Mouse (Mus musculus) MEL (cell line): ENCODE measurements around the gene Fbxo2. TPM values are rescaled to one million over a fixed set of nuclear protein-coding genes. Genes with fewer than 3 reads are reported as not detected.

Experiments used
- DNase-seq: peaks from one replicate; pipeline ENCODE4 v3.0.0; 2011; ENCODE audit warnings: low read depth, low spot score
- H3K27ac ChIP-seq: 2 replicates; pipeline ENCODE4 v1.5.1; 2012; ENCODE audit warnings: low read depth, mild to moderate bottlenecking, control low read depth, low read length, moderate library complexity; ENCODE audit not compliant: control insufficient read depth
- H3K27me3 ChIP-seq, 2 experiments: fragments of 150-350 bp in 1 of 2; sonication (generic) in 1 of 2; 2 replicates each; pipeline ENCODE4 v1.6.1; 2012; ENCODE audit warnings: low read length in 2 of 2, mild to moderate bottlenecking in 2 of 2, improper control_type of control experiment in 1 of 2, moderate library complexity in 1 of 2; ENCODE audit not compliant: insufficient read depth in 2 of 2, control insufficient read depth in 1 of 2
- H3K36me3 ChIP-seq, 2 experiments: 2 replicates each; pipeline ENCODE4 v1.6.1; 2012 to 2014; ENCODE audit warnings: low read length in 2 of 2, improper control_type of control experiment in 1 of 2, inconsistent platforms in 1 of 2, mild to moderate bottlenecking in 1 of 2; ENCODE audit not compliant: insufficient read depth in 2 of 2, control insufficient read depth in 1 of 2
- H3K4me1 ChIP-seq, 2 experiments: fragments of 150-350 bp in 1 of 2; sonication (generic) in 1 of 2; 2 replicates each; pipeline ENCODE4 v1.6.1; 2012; ENCODE audit warnings: low read length in 2 of 2, improper control_type of control experiment in 1 of 2, mild to moderate bottlenecking in 1 of 2; ENCODE audit not compliant: insufficient read depth in 2 of 2, control insufficient read depth in 1 of 2
- H3K4me3 ChIP-seq, 2 experiments: fragments of 150-350 bp in 1 of 2; sonication (generic) in 1 of 2; 2 replicates each; pipeline ENCODE4 v1.5.1; 2012; ENCODE audit warnings: low read depth in 2 of 2, low read length in 2 of 2, mild to moderate bottlenecking in 2 of 2, moderate library complexity in 2 of 2, control low read depth in 1 of 2, improper control_type of control experiment in 1 of 2; ENCODE audit not compliant: control insufficient read depth in 1 of 2, insufficient read depth in 1 of 2
- H3K79me2 ChIP-seq: 2 replicates; pipeline ENCODE4 v1.6.1; 2012; ENCODE audit warnings: mild to moderate bottlenecking, low read length, moderate library complexity; ENCODE audit not compliant: control insufficient read depth, poor library complexity, insufficient read depth
- H3K9ac ChIP-seq: 2 replicates; pipeline ENCODE4 v1.6.1; 2012; ENCODE audit warnings: low read depth, mild to moderate bottlenecking, control low read depth, low read length, moderate library complexity; ENCODE audit not compliant: control insufficient read depth, poor library complexity, severe bottlenecking
- H3K9me3 ChIP-seq: fragments of 150-350 bp; sonication (generic); replicated peaks from 2 replicates; pipeline ENCODE4 v1.6.1; 2012; ENCODE audit warnings: mild to moderate bottlenecking, low read length, improper control_type of control experiment, moderate library complexity; ENCODE audit not compliant: insufficient read depth
- BHLHE40 ChIP-seq: IDR thresholded peaks from 2 replicates; pipeline ENCODE4 v1.6.1; 2012; ENCODE audit warnings: low read depth, mild to moderate bottlenecking, inconsistent platforms, low read length, improper control_type of control experiment, borderline replicate concordance
- CHD2 ChIP-seq: IDR thresholded peaks from 2 replicates; pipeline ENCODE4 v1.6.1; 2011; ENCODE audit warnings: low read length, improper control_type of control experiment
- CTCF ChIP-seq, 3 experiments: IDR thresholded peaks in 2 of 3; conservative IDR thresholded peaks in 1 of 3; 2 replicates each; pipeline ENCODE4 v1.5.1; 2011 to 2012; ENCODE audit warnings: low read length in 3 of 3, low read depth in 2 of 3, mild to moderate bottlenecking in 2 of 3, improper control_type of control experiment in 1 of 3, inconsistent platforms in 1 of 3, mixed read lengths in 1 of 3, moderate library complexity in 1 of 3; ENCODE audit not compliant: control insufficient read depth in 1 of 3, insufficient read depth in 1 of 3, poor library complexity in 1 of 3, severe bottlenecking in 1 of 3
- E2F4 ChIP-seq: IDR thresholded peaks from 2 replicates; pipeline ENCODE4 v1.6.1; 2011; ENCODE audit warnings: low read depth, low read length, improper control_type of control experiment, borderline replicate concordance
- ELF1 ChIP-seq: IDR thresholded peaks from 2 replicates; pipeline ENCODE4 v1.6.1; 2014; ENCODE audit warnings: low read depth, mild to moderate bottlenecking, inconsistent platforms, low read length, improper control_type of control experiment, moderate library complexity
- JUND ChIP-seq: IDR thresholded peaks from 2 replicates; pipeline ENCODE4 v1.6.1; 2011; ENCODE audit warnings: low read depth, mild to moderate bottlenecking, improper control_type of control experiment, low read length
- KAT2A ChIP-seq: conservative IDR thresholded peaks from 2 replicates; pipeline ENCODE4 v1.6.1; 2012; ENCODE audit warnings: low read depth, low read length, improper control_type of control experiment, inconsistent platforms
- MAFK ChIP-seq: IDR thresholded peaks from 2 replicates; pipeline ENCODE4 v1.6.1; 2011; ENCODE audit warnings: low read depth, mild to moderate bottlenecking, low read length, improper control_type of control experiment, borderline replicate concordance
- MAZ ChIP-seq: IDR thresholded peaks from 2 replicates; pipeline ENCODE4 v1.6.1; 2012; ENCODE audit warnings: low read depth, mild to moderate bottlenecking, inconsistent platforms, low read length, improper control_type of control experiment
- MEF2A ChIP-seq: IDR thresholded peaks from 2 replicates; pipeline ENCODE4 v1.6.1; 2014; ENCODE audit warnings: low read depth, mild to moderate bottlenecking, inconsistent platforms, low read length, improper control_type of control experiment; ENCODE audit not compliant: poor library complexity, insufficient replicate concordance, severe bottlenecking; ENCODE audit errors: extremely low read depth
- MXI1 ChIP-seq: IDR thresholded peaks from 2 replicates; pipeline ENCODE4 v1.6.1; 2011; ENCODE audit warnings: mild to moderate bottlenecking, low read depth, low read length, improper control_type of control experiment
- NRF1 ChIP-seq: IDR thresholded peaks from 2 replicates; pipeline ENCODE4 v1.6.1; 2014; ENCODE audit warnings: low read depth, mild to moderate bottlenecking, inconsistent platforms, low read length, improper control_type of control experiment, moderate library complexity; ENCODE audit not compliant: poor library complexity, insufficient read depth, severe bottlenecking
- POLR2AphosphoS5 ChIP-seq: IDR thresholded peaks from 2 replicates; pipeline ENCODE4 v1.6.1; 2012; ENCODE audit warnings: low read depth, borderline replicate concordance, mild to moderate bottlenecking, inconsistent platforms, low read length, moderate library complexity, mixed read lengths
- RAD21 ChIP-seq: IDR thresholded peaks from 2 replicates; pipeline ENCODE4 v1.6.1; 2011; ENCODE audit warnings: mild to moderate bottlenecking, low read depth, low read length, improper control_type of control experiment
- RCOR1 ChIP-seq: IDR thresholded peaks from 2 replicates; pipeline ENCODE4 v1.6.1; 2012; ENCODE audit warnings: low read depth, mild to moderate bottlenecking, inconsistent platforms, low read length, improper control_type of control experiment
- SIN3A ChIP-seq: IDR thresholded peaks from 2 replicates; pipeline ENCODE4 v1.6.1; 2012; ENCODE audit warnings: low read length, improper control_type of control experiment, inconsistent platforms
- TBP ChIP-seq: IDR thresholded peaks from 2 replicates; pipeline ENCODE4 v1.8.0; 2011; ENCODE audit warnings: low read depth, low read length, improper control_type of control experiment
- TCF12 ChIP-seq: IDR thresholded peaks from 2 replicates; pipeline ENCODE4 v1.6.1; 2014; ENCODE audit warnings: low read depth, mild to moderate bottlenecking, inconsistent platforms, low read length, improper control_type of control experiment, moderate library complexity
- USF1 ChIP-seq: IDR thresholded peaks from 2 replicates; pipeline ENCODE4 v1.6.1; 2014; ENCODE audit warnings: low read depth, mild to moderate bottlenecking, inconsistent platforms, low read length, improper control_type of control experiment, moderate library complexity
- ZC3H11A ChIP-seq: IDR thresholded peaks from 2 replicates; pipeline ENCODE4 v1.6.1; 2012; ENCODE audit warnings: low read depth, mild to moderate bottlenecking, inconsistent platforms, low read length, improper control_type of control experiment
- ZKSCAN1 ChIP-seq: IDR thresholded peaks from 2 replicates; pipeline ENCODE4 v1.6.1; 2012; ENCODE audit warnings: low read depth, mild to moderate bottlenecking, inconsistent platforms, low read length, improper control_type of control experiment, moderate library complexity
- ZMIZ1 ChIP-seq: IDR thresholded peaks from 2 replicates; pipeline ENCODE4 v1.6.1; 2012; ENCODE audit warnings: low read depth, mild to moderate bottlenecking, inconsistent platforms, low read length, improper control_type of control experiment, moderate library complexity
- ZNF384 ChIP-seq: IDR thresholded peaks from 2 replicates; pipeline ENCODE4 v1.6.1; 2012; ENCODE audit warnings: low read depth, mild to moderate bottlenecking, inconsistent platforms, low read length, improper control_type of control experiment
- polyA plus RNA-seq, 2 experiments: library from polyadenylated mRNA; stranded (reverse) in 1 of 2; unstranded in 1 of 2; fragments of >175 nt in 1 of 2; fragments of >200 nt in 1 of 2; gene quantifications; 2 replicates each; pipeline versions ENCODE4 v1.2.1 to v1.2.4; 2012; ENCODE audit warnings: low replicate concordance in 2 of 2, low read depth in 1 of 2; ENCODE audit not compliant: insufficient read length in 2 of 2, insufficient read depth in 1 of 2, missing spikeins in 1 of 2
- total RNA-seq: library from RNA; depleted of rRNA; stranded (reverse); fragments of 300-350 nt; gene quantifications from 2 replicates; pipeline ENCODE4 v1.2.3, GENCODE M21; 2012

Fbxo2 gene
- total and polyA plus RNA-seq, 3 experiments: 0.35 to 2.7 TPM; not detected in 1

DNA sequence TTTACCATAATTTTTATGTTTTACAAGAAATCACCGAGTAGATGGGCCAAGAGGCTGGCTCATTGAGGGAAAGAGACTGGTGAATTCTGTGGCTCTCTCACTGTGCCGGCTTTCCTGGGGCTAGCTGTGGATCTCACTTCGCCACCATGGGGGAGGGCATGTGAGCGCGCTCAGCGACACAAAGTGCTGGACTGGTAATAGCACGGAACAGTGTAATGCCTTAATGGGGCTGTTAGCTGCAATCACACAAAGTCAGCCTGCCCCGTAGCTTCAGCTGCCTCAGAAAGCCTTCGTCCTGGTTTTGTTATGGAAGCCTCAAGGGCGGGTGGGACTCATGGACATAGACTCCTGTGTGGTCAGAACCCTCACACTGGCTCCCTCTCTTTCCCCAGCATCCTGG is 38.3 kb downstream of the Fbxo2 start:
- Histone ChIP-seq H3K79me2 (no peaks in the 10 kb centered on the region), H3K9ac (no peak overlapping the region), H3K27me3 (no peaks in the 10 kb centered on the region), H3K4me1 (peaks cover 0 to 20% of the 10 kb centered on the region in 2 experiments; a peak in 3 of 4 replicates)
- TF ChIP-seq BHLHE40: no peak
- TF ChIP-seq TBP: no peak
- TF ChIP-seq MXI1: no peak
- no peak for TF ChIP-seq MAZ
- TF ChIP-seq USF1: no peak
- TF ChIP-seq MAFK: no peak
- no peak for TF ChIP-seq NRF1
- no peak for TF ChIP-seq ZNF384
- TF ChIP-seq ELF1: no peak
- no peak for TF ChIP-seq JUND
- no peak for TF ChIP-seq ZMIZ1
- TF ChIP-seq POLR2AphosphoS5: no peak
- TF ChIP-seq CHD2: no peak
- TF ChIP-seq MEF2A: no peak
- no peak for TF ChIP-seq ZC3H11A
- TF ChIP-seq, all 39 proteins: peak for 0
- Histone ChIP-seq H3K27ac (no peak overlapping the region), H3K36me3 (peaks cover 0 to 12% of the 10 kb centered on the region in 2 experiments; a peak in 2 of 4 replicates), H3K9me3 (no peaks in the 10 kb centered on the region), H3K4me3 (no peak overlapping the region)
- DNase-seq: no peak

DNA sequence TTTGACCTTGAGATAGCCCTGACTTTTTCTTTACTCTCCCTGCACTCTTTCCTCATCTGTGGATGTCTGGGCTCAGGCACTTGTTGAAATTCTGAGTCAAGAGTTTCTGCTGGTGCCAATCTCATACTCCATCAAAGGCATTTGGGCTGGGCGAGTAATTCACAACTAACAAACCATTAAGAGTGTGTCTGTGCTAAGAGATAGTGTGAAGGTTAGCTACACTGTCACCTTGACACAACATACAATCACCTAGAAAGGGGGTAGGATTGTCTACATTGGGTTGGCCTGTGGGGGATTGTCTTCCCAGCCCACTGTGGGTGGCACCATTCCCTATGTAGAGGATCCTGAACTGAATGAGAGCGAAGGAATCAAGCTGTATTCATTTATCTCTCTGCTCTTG is 43.1 kb downstream of the Fbxo2 start:
- H3K79me2 ChIP-seq: no peaks in the 10 kb centered on the region
- H3K4me3 ChIP-seq: peak overlapping the region; percentile 14 to 16; a peak in 2 of 4 replicates
- no peaks in the 10 kb centered on the region for H3K27me3 ChIP-seq
- peaks cover 0 to 20% of the 10 kb centered on the region in 2 experiments; a peak in 2 of 4 replicates for H3K36me3 ChIP-seq
- H3K4me1 ChIP-seq: peaks cover 2 to 29% of the 10 kb centered on the region in 2 experiments
- H3K27ac ChIP-seq: peak overlapping the region; percentile 57
- no peak for TF ChIP-seq NRF1
- no peak for TF ChIP-seq KAT2A
- no peak for TF ChIP-seq RCOR1
- no peak for TF ChIP-seq TCF12
- TF ChIP-seq TBP: no peak
- TF ChIP-seq SIN3A: no peak
- no peak for TF ChIP-seq ZKSCAN1
- TF ChIP-seq POLR2AphosphoS5: no peak
- TF ChIP-seq E2F4: no peak
- no peak for TF ChIP-seq CTCF (IDR thresholded peaks at IDR 0.05 in 2 of 3, conservative IDR thresholded peaks at IDR 0.05 in 1 of 3; ENCODE audit: control insufficient read depth in 1 of 3, insufficient read depth in 1 of 3, low read depth in 2 of 3, low read length in 3 of 3, poor library complexity in 1 of 3, severe bottlenecking in 1 of 3)
- no peak for TF ChIP-seq RAD21
- TF ChIP-seq CHD2: no peak
- TF ChIP-seq ZMIZ1: no peak
- TF ChIP-seq, all 39 proteins: peak for 0
- DNase-seq: no peak
- H3K9me3 ChIP-seq: no peaks in the 10 kb centered on the region
- no peak overlapping the region for H3K9ac ChIP-seq
